Mouse (Mus musculus) myocyte (in vitro differentiated cells): ENCODE results near the gene Gatad2b.

Source experiments
- CEBPB ChIP-seq: IDR thresholded peaks from 2 replicates; pipeline ENCODE4 v1.6.1; 2011; ENCODE audit warnings: mild to moderate bottlenecking, moderate library complexity; ENCODE audit not compliant: poor library complexity, insufficient read depth, severe bottlenecking
- E2F4 ChIP-seq: IDR thresholded peaks from one replicate; pipeline ENCODE4 v1.6.1; 2011; ENCODE audit warnings: mild to moderate bottlenecking, control low read depth, moderate library complexity; ENCODE audit not compliant: insufficient read depth
- MAX ChIP-seq: IDR thresholded peaks from one replicate; pipeline ENCODE4 v1.6.1; 2011; ENCODE audit warnings: low read depth, mild to moderate bottlenecking, control low read depth
- MYOD1 ChIP-seq, 3 experiments: IDR thresholded peaks; one replicate each; pipeline ENCODE4 v1.6.1; 2011; ENCODE audit warnings: control low read depth in 2 of 3, low read depth in 2 of 3, mild to moderate bottlenecking in 2 of 3, moderate library complexity in 1 of 3; ENCODE audit not compliant: insufficient read length in 2 of 3, control insufficient read depth in 1 of 3
- MYOG ChIP-seq, 3 experiments: IDR thresholded peaks; one replicate each; pipeline ENCODE4 v1.6.1; 2011; ENCODE audit warnings: control low read depth in 2 of 3, low read depth in 2 of 3, mild to moderate bottlenecking in 2 of 3; ENCODE audit not compliant: insufficient read length in 2 of 3, control insufficient read depth in 1 of 3, insufficient read depth in 1 of 3
- POLR2A ChIP-seq: IDR thresholded peaks from one replicate; pipeline ENCODE4 v1.6.1; 2011; ENCODE audit warnings: low read depth, mild to moderate bottlenecking, control low read depth, moderate library complexity; ENCODE audit not compliant: insufficient read length
- POLR2AphosphoS2 ChIP-seq: IDR thresholded peaks from one replicate; pipeline ENCODE4 v1.6.1; 2011; ENCODE audit warnings: low read depth, control low read depth; ENCODE audit not compliant: insufficient read length
- REST ChIP-seq: IDR thresholded peaks from one replicate; pipeline ENCODE4 v1.6.1; 2011; ENCODE audit warnings: mild to moderate bottlenecking, control low read depth, moderate library complexity; ENCODE audit not compliant: insufficient read depth, insufficient read length
- SRF ChIP-seq: IDR thresholded peaks from one replicate; pipeline ENCODE4 v1.6.1; 2011; ENCODE audit warnings: low read depth; ENCODE audit not compliant: control insufficient read depth, insufficient read length
- TCF12 ChIP-seq: IDR thresholded peaks from one replicate; pipeline ENCODE4 v1.6.1; 2011; ENCODE audit warnings: mild to moderate bottlenecking, control low read depth; ENCODE audit not compliant: poor library complexity, insufficient read depth, severe bottlenecking
- TCF3 ChIP-seq: IDR thresholded peaks from one replicate; pipeline ENCODE4 v1.6.1; 2011; ENCODE audit warnings: low read depth, control low read depth; ENCODE audit not compliant: insufficient read length
- USF1 ChIP-seq: IDR thresholded peaks from one replicate; pipeline ENCODE4 v1.6.1; 2011; ENCODE audit warnings: low read depth, mild to moderate bottlenecking, control low read depth, moderate library complexity

DNA sequence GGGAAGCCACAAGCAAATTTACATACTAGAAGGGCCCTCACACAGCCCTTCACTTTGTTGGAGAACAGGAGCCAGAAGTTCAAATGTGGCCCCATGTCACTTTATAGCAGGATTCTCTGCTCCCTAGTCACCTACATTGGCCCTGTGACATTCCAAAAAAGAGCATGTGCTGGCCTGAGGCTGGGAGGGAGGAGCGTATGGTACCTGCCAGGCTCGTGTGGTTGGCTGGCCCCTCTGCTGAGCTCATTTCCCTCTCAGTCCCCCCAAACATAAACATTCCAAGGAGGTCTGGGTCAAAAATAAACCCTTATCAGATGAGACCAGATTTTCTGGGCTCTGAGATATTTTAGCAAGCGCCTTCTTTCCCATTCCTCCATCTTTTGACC, 120.0 kb downstream of the Gatad2b start:
- no peak for TF ChIP-seq POLR2A
- TF ChIP-seq REST: no peak
- no peak for TF ChIP-seq CEBPB
- TF ChIP-seq POLR2AphosphoS2: no peak
- TF ChIP-seq TCF12: no peak
- TF ChIP-seq USF1: no peak
- no peak for TF ChIP-seq MAX
- no peak for TF ChIP-seq MYOD1 (IDR thresholded peaks at IDR 0.05; ENCODE audit: control insufficient read depth in 1 of 3, insufficient read length in 2 of 3, low read depth in 2 of 3)
- no peak for TF ChIP-seq TCF3
- no peak for TF ChIP-seq MYOG (IDR thresholded peaks at IDR 0.05; ENCODE audit: control insufficient read depth in 1 of 3, insufficient read depth in 1 of 3, insufficient read length in 2 of 3, low read depth in 2 of 3)
- no peak for TF ChIP-seq SRF
- no peak for TF ChIP-seq E2F4
